Mouse (Mus musculus) embryonic fibroblast, embryonic 13.5 days (primary cell): Measurements from ENCODE around the gene Zfp322a.

Experiments
- CTCF ChIP-seq: IDR thresholded peaks from 2 replicates; pipeline ENCODE4 v1.5.1; 2011; ENCODE audit warnings: mild to moderate bottlenecking, control low read depth, low read length, moderate library complexity, borderline replicate concordance; ENCODE audit not compliant: insufficient read depth
- POLR2A ChIP-seq: IDR thresholded peaks from 2 replicates; pipeline ENCODE4 v1.6.1; 2011; ENCODE audit warnings: low read depth, mild to moderate bottlenecking, control low read depth, low read length, moderate library complexity

- TF ChIP-seq POLR2A (no peak), CTCF (no peak)
These were observed 18.5 kb upstream of the Zfp322a start for GRCm38 (mm10) chr13:23387548-23387947.
